Mouse (Mus musculus): ENCODE data around the gene H2-Q6.
A peak's percentile ranks its signal among the peaks of the same experiment; 100 is the strongest.
"Not testable (repeated sequence)": the region's sequence is repeated elsewhere in the genome, so short reads cannot be mapped to it uniquely, and the experiment has no call there.

H2-Q6 gene

DNA sequence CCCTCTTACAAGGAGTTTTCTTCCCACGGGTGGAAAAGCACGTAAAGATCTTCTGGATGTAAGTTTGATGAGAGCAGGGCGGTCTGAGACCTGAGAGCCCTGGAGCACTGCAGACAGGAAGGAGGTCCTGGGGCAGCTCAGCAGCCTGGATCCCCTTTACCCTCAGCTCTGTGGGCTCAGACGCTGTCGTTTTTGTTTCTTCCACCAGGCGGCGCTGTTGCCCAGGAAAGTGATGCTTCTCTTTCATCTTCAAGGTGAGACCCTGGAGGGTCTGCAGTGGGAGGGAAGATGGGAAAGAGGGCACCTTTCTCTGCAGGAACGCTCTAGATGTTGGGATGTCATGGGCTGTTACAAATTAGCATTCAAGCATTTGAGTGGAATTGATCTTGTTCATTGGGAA is 10.2 kb downstream of the H2-Q6 start:
- not testable (repeated sequence) for DNase-seq (ENCODE audit: low spot score)

DNA sequence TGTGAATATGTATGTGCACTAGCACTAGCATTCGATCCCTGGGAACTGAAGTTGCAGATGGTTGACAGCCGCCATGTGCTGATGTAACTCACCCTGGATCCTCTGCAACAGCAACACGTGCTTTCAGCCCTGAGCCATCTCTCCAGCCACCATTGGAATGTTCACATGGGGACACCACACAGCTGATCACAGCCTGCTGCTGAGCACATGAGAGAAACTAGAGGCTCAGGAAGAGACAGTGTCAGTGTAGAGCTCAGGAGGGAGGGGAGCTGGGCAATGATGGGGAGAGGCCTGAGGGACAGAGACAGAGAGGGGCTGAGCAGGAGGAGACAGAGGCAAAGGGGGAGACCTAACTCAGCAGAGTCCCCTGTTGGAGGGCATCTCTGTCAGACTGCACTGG is 10.9 kb downstream of the H2-Q6 start:
- not testable (repeated sequence) for DNase-seq (ENCODE audit: low spot score)

DNA sequence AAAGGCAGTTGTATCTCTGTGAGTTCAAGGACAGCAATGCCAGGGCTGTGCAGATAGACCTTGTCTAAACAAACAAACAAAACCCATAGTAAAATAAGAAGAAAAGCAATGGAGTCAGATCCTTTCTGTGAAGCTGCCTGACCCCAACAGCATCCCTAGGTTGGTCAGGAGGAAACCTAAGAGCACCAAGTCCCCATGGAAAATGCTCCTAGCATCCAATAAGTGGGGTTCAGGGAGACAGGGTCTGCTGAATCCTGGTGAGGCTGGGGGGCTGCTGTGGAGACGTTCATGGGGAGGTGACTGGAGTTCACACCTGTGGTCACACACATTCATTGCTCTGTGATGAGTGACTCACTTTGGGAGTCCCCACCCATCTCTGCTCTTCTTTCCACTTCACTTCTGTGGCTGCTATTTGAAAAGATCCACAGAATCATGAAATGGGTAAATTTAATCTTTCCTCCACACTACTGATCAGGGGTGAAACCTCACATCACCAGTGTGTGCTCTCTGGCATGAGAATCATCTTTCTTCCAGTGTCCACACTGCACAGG is 12.8 kb downstream of the H2-Q6 start:
- not testable (repeated sequence) for DNase-seq (ENCODE audit: low spot score)

DNA sequence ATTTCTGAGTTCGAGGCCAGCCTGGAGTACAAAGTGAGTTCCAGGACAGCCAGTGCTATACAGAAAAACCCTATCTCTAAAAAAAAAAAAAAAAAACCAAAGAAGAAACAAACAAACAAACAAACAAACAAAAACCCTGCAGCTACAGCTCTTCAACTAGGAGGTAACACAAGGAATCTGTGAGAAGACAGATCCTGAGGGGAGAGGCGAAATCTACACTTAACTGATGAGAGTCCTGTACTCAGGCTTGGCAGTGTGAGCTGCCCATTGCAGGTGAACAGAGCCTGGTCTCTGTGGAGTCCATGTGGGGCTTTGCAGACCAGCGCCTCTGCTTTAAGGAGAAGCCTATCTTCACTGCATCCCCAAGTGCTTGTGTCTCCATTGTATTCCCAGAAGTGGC is 13.7 kb downstream of the H2-Q6 start:
- DNase-seq (ENCODE audit: low spot score): not testable (repeated sequence)

GRCm38 (mm10) chr17:35438885-35439284 is 14.2 kb downstream of the H2-Q6 start, which contains the start of gene H2-Q7:
Gene H2-Q7, plus strand, starts transcription at chr17:35439155.
- peak; percentile 59 for DNase-seq (ENCODE audit: low spot score)

DNA sequence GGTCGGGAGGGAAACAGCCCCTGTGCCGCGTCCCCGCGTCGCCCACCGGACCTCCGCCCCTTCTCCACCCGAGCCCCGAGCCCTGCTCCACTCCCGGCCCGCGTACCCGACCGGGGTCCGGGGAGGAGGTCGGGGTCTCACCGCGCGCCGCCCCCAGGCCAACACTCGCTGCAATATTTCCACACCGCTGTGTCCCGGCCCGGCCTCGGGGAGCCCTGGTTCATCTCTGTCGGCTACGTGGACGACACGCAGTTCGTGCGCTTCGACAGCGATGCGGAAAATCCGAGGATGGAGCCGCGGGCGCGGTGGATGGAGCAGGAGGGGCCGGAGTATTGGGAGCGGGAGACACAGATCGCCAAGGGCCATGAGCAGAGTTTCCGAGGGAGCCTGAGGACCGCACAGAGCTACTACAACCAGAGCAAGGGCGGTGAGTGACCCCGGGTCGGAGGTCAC is 14.7 kb downstream of the H2-Q6 start:
- DNase-seq (ENCODE audit: low spot score): not testable (repeated sequence)

GRCm38 (mm10) chr17:35439925-35440645 is 15.4 kb downstream of the H2-Q6 start:
- DNase-seq (ENCODE audit: low spot score): not testable (repeated sequence)

GRCm38 (mm10) chr17:35442376-35442775 is 17.7 kb downstream of the H2-Q6 start:
- DNase-seq (ENCODE audit: low spot score): not testable (repeated sequence)

GRCm38 (mm10) chr17:35444510-35444909 is 19.9 kb downstream of the H2-Q6 start:
- DNase-seq (ENCODE audit: low spot score): not testable (repeated sequence)

- not testable (repeated sequence) for DNase-seq (ENCODE audit: low spot score)
Observed at GRCm38 (mm10) chr17:35458247-35458646, 33.6 kb downstream of the H2-Q6 start.

DNA sequence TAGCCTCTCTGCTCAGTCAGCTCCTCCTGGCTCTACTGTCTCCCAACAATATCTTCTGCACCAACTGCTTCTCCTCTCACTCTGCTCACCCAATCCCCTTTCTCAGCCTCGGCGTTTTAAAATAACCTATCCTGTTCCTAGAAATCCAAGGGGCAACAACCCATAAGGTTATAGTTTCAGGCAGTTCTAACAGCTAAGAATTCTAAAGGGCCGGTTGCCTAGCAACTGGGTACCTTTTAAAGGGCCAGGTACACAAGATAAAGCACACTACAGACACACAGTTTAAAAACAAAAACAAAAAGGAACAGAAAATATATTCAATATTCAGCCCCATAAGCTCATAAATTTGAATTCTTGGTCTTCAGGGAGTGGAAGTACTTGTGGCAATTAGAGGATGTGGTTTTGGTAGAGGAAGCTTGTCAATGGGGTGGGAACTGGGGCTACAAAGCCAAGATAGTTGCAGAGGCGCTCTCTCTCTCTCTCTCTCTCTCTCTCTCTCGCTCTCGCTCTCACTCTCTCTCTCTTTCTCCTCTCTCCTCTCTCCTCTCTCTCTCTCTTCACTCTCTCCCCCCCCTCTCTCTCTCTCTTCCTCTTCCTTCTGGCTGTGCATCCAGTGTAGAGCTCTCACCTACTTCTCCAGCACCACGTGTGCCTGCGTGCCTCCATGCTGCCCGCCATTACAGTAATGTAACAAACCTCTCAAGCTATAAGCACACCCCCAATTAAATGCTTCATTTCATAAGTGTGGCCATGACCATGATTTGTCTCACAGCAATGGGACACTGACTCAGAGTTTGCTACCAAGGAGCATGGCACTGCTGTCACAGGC is 36.1 kb downstream of the H2-Q6 start:
- DNase-seq (ENCODE audit: low spot score): not testable (repeated sequence)

DNA sequence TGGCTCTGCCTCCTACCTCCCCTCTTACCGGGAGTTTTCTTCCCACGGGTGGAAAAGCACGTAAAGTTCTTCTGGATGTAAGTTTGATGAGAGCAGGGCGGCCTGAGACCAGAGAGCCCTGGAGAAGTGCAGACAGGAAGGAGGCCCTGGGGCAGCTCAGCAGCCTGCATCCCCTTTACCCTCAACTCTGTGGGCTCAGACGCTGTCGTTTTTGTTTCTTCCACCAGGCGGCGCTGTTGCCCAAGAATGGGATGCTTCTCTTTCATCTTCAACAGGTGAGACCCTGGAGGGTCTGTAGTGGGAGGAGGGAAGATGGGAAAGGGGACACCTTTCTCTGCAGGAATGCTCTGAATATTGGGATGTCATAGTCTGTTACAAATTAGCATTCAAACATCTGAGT is 41.0 kb downstream of the H2-Q6 start:
- DNase-seq (ENCODE audit: low spot score): not testable (repeated sequence)

DNA sequence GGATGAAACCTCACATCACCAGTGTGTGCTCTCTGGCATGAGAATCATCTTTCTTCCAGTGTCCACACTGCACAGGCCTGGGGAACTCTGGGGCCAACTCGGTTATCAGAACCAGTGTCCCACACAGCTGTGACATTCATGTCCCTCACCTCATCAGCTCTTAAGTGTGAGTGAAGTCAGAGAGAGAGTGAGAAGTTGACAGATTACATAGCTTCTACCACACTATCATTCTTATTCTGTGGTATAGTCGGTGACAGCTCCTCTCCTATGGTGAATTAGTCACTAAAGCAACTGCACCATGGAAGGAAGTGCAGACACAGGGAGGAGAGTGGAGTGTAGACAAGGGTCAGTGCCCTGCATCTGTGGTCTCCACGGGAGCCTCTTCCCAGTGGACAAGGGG is 44.3 kb downstream of the H2-Q6 start:
- DNase-seq (ENCODE audit: low spot score): not testable (repeated sequence)

GRCm38 (mm10) chr17:35469842-35470751 is 45.4 kb downstream of the H2-Q6 start, which contains the start of gene H2-Q10:
Gene H2-Q10, plus strand, starts transcription at chr17:35470089.
- no peak for DNase-seq (ENCODE audit: low spot score)
